Mouse (Mus musculus): Measurements from ENCODE around the gene Gm43552.

GRCm38 (mm10) chr5:65415653-65416458, 76.8 kb downstream of the Gm43552 start:
- TF ChIP-seq CTCF (IDR thresholded peaks at IDR 0.05; ENCODE audit: low read depth) (peak; percentile 47), EP300 (IDR thresholded peaks at IDR 0.05; ENCODE audit: low read depth) (peak; percentile 65)
